Mouse (Mus musculus) liver, embryonic 16.5 days (tissue): ENCODE data around the gene Gm9837. TPM values are rescaled to one million over a fixed set of nuclear protein-coding genes. Genes with fewer than 3 reads are reported as not detected.

Experiments
- ATAC-seq: fragments of 200-750 bp; cut with Nextera tagmentation; 2 replicates; pipeline ENCODE4 v1.8.0; 2017; ENCODE audit warnings: low read depth, mild to moderate bottlenecking, moderate number of reproducible peaks, moderate library complexity
- H3K27ac ChIP-seq: fragments of 300-500 bp; sonication (generic); 2 replicates; pipeline ENCODE4 v1.5.1; 2014; ENCODE audit warnings: mild to moderate bottlenecking, low read length
- H3K27me3 ChIP-seq: fragments of 300-500 bp; sonication (generic); 2 replicates; pipeline ENCODE4 v1.6.1; 2014; ENCODE audit warnings: low read depth, low read length, mixed read lengths; ENCODE audit not compliant: control insufficient read depth, insufficient read depth
- H3K36me3 ChIP-seq: fragments of 300-500 bp; sonication (generic); 2 replicates; pipeline ENCODE4 v1.6.1; 2014; ENCODE audit warnings: mild to moderate bottlenecking; ENCODE audit not compliant: control insufficient read depth, insufficient read depth
- H3K4me1 ChIP-seq: fragments of 300-500 bp; sonication (generic); 2 replicates; pipeline ENCODE4 v1.6.1; 2014; ENCODE audit warnings: low read depth, low read length, mixed read lengths; ENCODE audit not compliant: control insufficient read depth
- H3K4me2 ChIP-seq: fragments of 300-500 bp; sonication (generic); 2 replicates; pipeline ENCODE4 v1.6.1; 2014; ENCODE audit warnings: low read depth, low read length, mixed read lengths
- H3K4me3 ChIP-seq: fragments of 300-500 bp; sonication (generic); 2 replicates; pipeline ENCODE4 v1.5.1; 2014; ENCODE audit warnings: low read depth, mild to moderate bottlenecking, low read length
- H3K9ac ChIP-seq: fragments of 300-500 bp; sonication (generic); 2 replicates; pipeline ENCODE4 v1.6.1; 2014; ENCODE audit warnings: low read depth, low read length
- H3K9me3 ChIP-seq: fragments of 300-500 bp; sonication (generic); replicated peaks from 2 replicates; pipeline ENCODE4 v1.6.1; 2016; ENCODE audit warnings: low read length; ENCODE audit not compliant: control insufficient read depth
- WGBS: fragments of 180-500 bp; shearing (Covaris S2); extraction: QIAGEN DNeasy Blood & Tissue Kit; methylation state at CpG from one replicate; pipeline ENCODE4 v1.1.7; 2014; ENCODE audit not compliant: insufficient replicate concordance; 5-methylcytosine and 5-hydroxymethylcytosine counted together
- polyA plus RNA-seq: library from polyadenylated mRNA; unstranded; fragments of >200 nt; fragmentation: Nextera tagmentation; extraction: Ambion mirVana; gene quantifications from 2 replicates; pipeline ENCODE4 v1.2.1, GENCODE M21; 2015

Gene Gm9837
- polyA plus RNA-seq, 1 experiment from 2014 or later: not detected

GRCm38 (mm10) chr11:53479171-53479782, 9.0 kb upstream of the Gm9837 start:
- H3K27ac ChIP-seq: peak overlapping the region; percentile 98
- peaks cover 50% of the 10 kb centered on the region for H3K27me3 ChIP-seq
- WGBS: under 1% methylated on average over 62 of the region's 62 CpGs
- H3K36me3 ChIP-seq: peaks cover 4% of the 10 kb centered on the region
- peak overlapping the region; percentile 72 for H3K4me2 ChIP-seq
- H3K4me3 ChIP-seq: peak overlapping the region; percentile 82
- H3K9me3 ChIP-seq: no peaks in the 10 kb centered on the region
- ATAC-seq: no peak
- peaks cover 52% of the 10 kb centered on the region for H3K4me1 ChIP-seq
- peak overlapping the region; percentile 80 for H3K9ac ChIP-seq

GRCm38 (mm10) chr11:53478383-53479170, 8.3 kb upstream of the Gm9837 start:
- peaks cover 4% of the 10 kb centered on the region for H3K36me3 ChIP-seq
- H3K4me2 ChIP-seq: peak overlapping the region; percentile 72
- H3K4me1 ChIP-seq: peaks cover 46% of the 10 kb centered on the region
- peak overlapping the region; percentile 98; the same call in 1 of the 2 replicates for H3K27ac ChIP-seq
- peak overlapping the region; percentile 82 for H3K4me3 ChIP-seq
- H3K9me3 ChIP-seq: no peaks in the 10 kb centered on the region
- 6% methylated on average over 79 of the region's 79 CpGs for WGBS
- H3K9ac ChIP-seq: peak overlapping the region; percentile 80
- peaks cover 54% of the 10 kb centered on the region for H3K27me3 ChIP-seq
- ATAC-seq: no peak

GRCm38 (mm10) chr11:53477833-53478232, 7.6 kb upstream of the Gm9837 start:
- ATAC-seq: no peak
- peak overlapping the region; percentile 72 for H3K4me2 ChIP-seq
- peaks cover 4% of the 10 kb centered on the region for H3K36me3 ChIP-seq
- 0 out of 2 replicates have a peak overlapping the region, but pooled peaks have one; percentile 2 for H3K27ac ChIP-seq
- H3K27me3 ChIP-seq: peaks cover 59% of the 10 kb centered on the region
- H3K4me3 ChIP-seq: peak overlapping the region; percentile 82
- peaks cover 40% of the 10 kb centered on the region for H3K4me1 ChIP-seq
- peak overlapping the region; percentile 80 for H3K9ac ChIP-seq
- no peaks in the 10 kb centered on the region for H3K9me3 ChIP-seq
- 27% methylated on average over 7 of the region's 7 CpGs for WGBS

- peaks cover 4% of the 10 kb centered on the region for H3K36me3 ChIP-seq
- no peak overlapping the region for H3K9ac ChIP-seq
- peaks cover 23% of the 10 kb centered on the region for H3K4me1 ChIP-seq
- no peak for ATAC-seq
- no peaks in the 10 kb centered on the region for H3K9me3 ChIP-seq
- H3K4me2 ChIP-seq: no peak overlapping the region
- H3K4me3 ChIP-seq: no peak overlapping the region
- WGBS: 30% methylated on average over 8 of the region's 8 CpGs
- H3K27me3 ChIP-seq: peaks cover 73% of the 10 kb centered on the region
- H3K27ac ChIP-seq: no peak overlapping the region
Measured at GRCm38 (mm10) chr11:53475620-53476019, 5.3 kb upstream of the Gm9837 start.

- Histone ChIP-seq H3K27me3 (peaks cover 59% of the 10 kb centered on the region), H3K27ac (no peak overlapping the region), H3K36me3 (peaks cover under 1% of the 10 kb centered on the region), H3K4me1 (peaks cover 5% of the 10 kb centered on the region), H3K4me2 (no peak overlapping the region), H3K4me3 (no peak overlapping the region), H3K9me3 (no peaks in the 10 kb centered on the region), H3K9ac (no peak overlapping the region)
- ATAC-seq: no peak
- 59% methylated on average over 3 of the region's 3 CpGs for WGBS
Measured at GRCm38 (mm10) chr11:53472709-53473108, 2.4 kb upstream of the Gm9837 start.

GRCm38 (mm10) chr11:53469294-53469967, 848 bp downstream of the Gm9837 start:
- H3K4me1 ChIP-seq: peaks cover 7% of the 10 kb centered on the region
- H3K27ac ChIP-seq: no peak overlapping the region
- WGBS: 37% methylated on average over 16 of the region's 16 CpGs
- H3K4me2 ChIP-seq: no peak overlapping the region
- peaks cover 58% of the 10 kb centered on the region for H3K27me3 ChIP-seq
- H3K9me3 ChIP-seq: no peaks in the 10 kb centered on the region
- H3K36me3 ChIP-seq: no peaks in the 10 kb centered on the region
- no peak for ATAC-seq
- H3K4me3 ChIP-seq: no peak overlapping the region
- no peak overlapping the region for H3K9ac ChIP-seq

- Histone ChIP-seq H3K4me2 (peak overlapping the region; percentile 48; the same call in 1 of the 2 replicates), H3K27me3 (peaks cover 73% of the 10 kb centered on the region), H3K36me3 (no peaks in the 10 kb centered on the region), H3K4me1 (peaks cover 21% of the 10 kb centered on the region), H3K9me3 (no peaks in the 10 kb centered on the region), H3K4me3 (0 out of 2 replicates have a peak overlapping the region, but pooled peaks have one; percentile 21), H3K9ac (0 out of 2 replicates have a peak overlapping the region, but pooled peaks have one; percentile 28), H3K27ac (no peak overlapping the region)
- ATAC-seq: no peak
- WGBS: 14% methylated on average over 40 of the region's 40 CpGs
Measured at GRCm38 (mm10) chr11:53466231-53466971, 3.9 kb downstream of the Gm9837 start.

- WGBS: 10% methylated on average over 55 of the region's 55 CpGs
- H3K27ac ChIP-seq: no peak overlapping the region
- H3K27me3 ChIP-seq: peaks cover 55% of the 10 kb centered on the region
- H3K4me1 ChIP-seq: peaks cover 17% of the 10 kb centered on the region
- H3K36me3 ChIP-seq: no peaks in the 10 kb centered on the region
- ATAC-seq: no peak
- peak overlapping the region; percentile 41 for H3K4me2 ChIP-seq
- H3K9me3 ChIP-seq: no peaks in the 10 kb centered on the region
- H3K4me3 ChIP-seq: peak overlapping the region; percentile 32
- H3K9ac ChIP-seq: no peak overlapping the region
Measured at GRCm38 (mm10) chr11:53463551-53464424, 6.5 kb downstream of the Gm9837 start.
